Mouse (Mus musculus) midbrain, embryonic 15.5 days (tissue): ENCODE data around the gene Eprs. TPM values are rescaled to one million over a fixed set of nuclear protein-coding genes. Genes with fewer than 3 reads are reported as not detected.

ENCODE experiments used
- ATAC-seq: fragments of 200-750 bp; cut with Nextera tagmentation; replicated peaks from 2 replicates; pipeline ENCODE4 v1.8.0; 2017; ENCODE audit warnings: moderate TSS enrichment
- H3K27ac ChIP-seq: fragments of 300-500 bp; sonication (generic); 2 replicates; pipeline ENCODE4 v1.5.1; 2015; ENCODE audit warnings: mild to moderate bottlenecking, inconsistent platforms
- H3K27me3 ChIP-seq: fragments of 300-500 bp; sonication (generic); replicated peaks from 2 replicates; pipeline ENCODE4 v1.6.1; 2015; ENCODE audit warnings: inconsistent platforms
- H3K36me3 ChIP-seq: fragments of 300-500 bp; sonication (generic); replicated peaks from 2 replicates; pipeline ENCODE4 v1.6.1; 2015; ENCODE audit warnings: inconsistent platforms
- H3K4me1 ChIP-seq: fragments of 300-500 bp; sonication (generic); 2 replicates; pipeline ENCODE4 v1.6.1; 2015; ENCODE audit warnings: inconsistent platforms
- H3K4me2 ChIP-seq: fragments of 300-500 bp; sonication (generic); 2 replicates; pipeline ENCODE4 v1.6.1; 2015; ENCODE audit warnings: inconsistent platforms, mild to moderate bottlenecking, moderate library complexity
- H3K4me3 ChIP-seq: fragments of 300-500 bp; sonication (generic); 2 replicates; pipeline ENCODE4 v1.5.1; 2015; ENCODE audit warnings: mild to moderate bottlenecking, inconsistent platforms
- H3K9ac ChIP-seq: fragments of 300-500 bp; sonication (generic); 2 replicates; pipeline ENCODE4 v1.6.1; 2015; ENCODE audit warnings: mild to moderate bottlenecking, inconsistent platforms
- H3K9me3 ChIP-seq: fragments of 300-500 bp; sonication (generic); 2 replicates; pipeline ENCODE4 v1.6.1; 2016; ENCODE audit warnings: inconsistent platforms
- WGBS: fragments of 180-500 bp; shearing (Covaris S2); methylation state at CpG from one replicate; pipeline ENCODE4 v1.1.7; 2015; ENCODE audit warnings: mixed read lengths; 5-methylcytosine and 5-hydroxymethylcytosine counted together
- polyA plus RNA-seq: library from polyadenylated mRNA; unstranded; fragments of >200 nt; fragmentation: Nextera tagmentation; extraction: Ambion mirVana; gene quantifications from 2 replicates; pipeline ENCODE4 v1.2.1, GENCODE M21; 2015

The Eprs gene
- polyA plus RNA-seq, 1 experiment from 2014 or later, result 137 TPM

DNA sequence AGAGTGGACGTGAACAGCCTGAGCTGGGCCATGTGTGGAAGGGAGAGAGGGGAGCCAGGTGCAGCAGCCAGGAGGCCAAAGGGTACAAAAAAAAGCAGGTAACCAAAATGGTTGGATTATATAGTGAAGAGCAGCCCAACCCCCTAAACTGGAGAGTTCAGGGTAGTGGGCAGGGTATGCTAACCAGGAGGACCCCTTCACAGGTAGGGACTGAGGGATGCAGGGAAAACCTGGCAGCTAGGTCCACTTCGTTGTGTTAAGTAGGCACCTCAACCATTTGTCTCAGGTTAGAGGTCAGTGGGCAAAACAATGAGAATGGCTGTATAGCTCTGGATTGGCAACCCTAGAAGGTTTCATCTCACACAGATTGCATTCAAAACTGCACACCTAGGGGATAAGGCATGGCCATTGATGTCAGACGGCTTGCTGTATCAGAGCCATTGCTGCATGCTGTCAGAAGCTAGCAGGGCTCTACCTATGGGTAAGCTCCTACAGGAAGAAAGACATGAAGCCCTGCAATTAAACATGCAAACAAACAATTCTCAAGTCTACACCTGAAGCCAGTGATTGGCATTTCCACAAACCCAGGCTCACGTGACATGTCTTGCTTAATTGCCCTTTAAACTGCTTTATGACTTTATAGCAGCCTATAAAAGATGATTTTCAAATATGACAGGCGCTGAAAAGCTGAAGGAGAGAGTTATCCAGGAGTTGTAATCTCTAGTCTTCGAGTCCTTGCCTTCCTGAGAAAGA lies 68.6 kb downstream of the Eprs start:
- 81% methylated on average over 6 of the region's 6 CpGs for WGBS

DNA sequence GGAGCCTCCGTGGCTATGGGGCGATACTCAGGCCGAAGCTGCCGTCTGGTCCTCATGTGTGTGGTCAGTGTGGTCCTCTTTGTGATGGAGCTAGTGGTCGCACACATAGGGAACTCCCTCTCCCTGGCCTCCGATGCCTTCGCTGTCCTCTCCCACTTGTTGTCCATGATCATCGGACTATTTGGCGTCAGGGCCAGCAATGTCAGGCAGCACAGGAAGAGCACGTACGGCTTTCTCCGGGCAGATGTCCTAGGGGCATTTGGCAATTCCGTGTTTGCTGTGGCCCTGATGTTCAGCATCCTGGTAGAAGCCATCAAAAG lies 69.1 kb downstream of the Eprs start:
- no peak overlapping the region for H3K4me2 ChIP-seq
- no peak for ATAC-seq
- WGBS, result 86% methylated on average over 13 of the region's 13 CpGs
- H3K9ac ChIP-seq, result no peak overlapping the region
- H3K4me1 ChIP-seq, result peaks cover 2% of the 10 kb centered on the region; the same call in 1 of the 2 replicates
- H3K4me3 ChIP-seq, result no peak overlapping the region
- H3K9me3 ChIP-seq, result no peaks in the 10 kb centered on the region
- no peaks in the 10 kb centered on the region; the same call in none of the 2 replicates for H3K36me3 ChIP-seq
- H3K27me3 ChIP-seq, result no peaks in the 10 kb centered on the region
- no peak overlapping the region for H3K27ac ChIP-seq

More for the DNA sequence above, 68.6 kb downstream of the Eprs start:
- Histone ChIP-seq H3K27me3 (no peaks in the 10 kb centered on the region), H3K4me1 (no peaks in the 10 kb centered on the region; the same call in 1 of the 2 replicates), H3K36me3 (peaks cover 4% of the 10 kb centered on the region), H3K9me3 (no peaks in the 10 kb centered on the region), H3K9ac (no peak overlapping the region), H3K27ac (no peak overlapping the region), H3K4me3 (no peak overlapping the region), H3K4me2 (no peak overlapping the region)
- no peak for ATAC-seq

DNA sequence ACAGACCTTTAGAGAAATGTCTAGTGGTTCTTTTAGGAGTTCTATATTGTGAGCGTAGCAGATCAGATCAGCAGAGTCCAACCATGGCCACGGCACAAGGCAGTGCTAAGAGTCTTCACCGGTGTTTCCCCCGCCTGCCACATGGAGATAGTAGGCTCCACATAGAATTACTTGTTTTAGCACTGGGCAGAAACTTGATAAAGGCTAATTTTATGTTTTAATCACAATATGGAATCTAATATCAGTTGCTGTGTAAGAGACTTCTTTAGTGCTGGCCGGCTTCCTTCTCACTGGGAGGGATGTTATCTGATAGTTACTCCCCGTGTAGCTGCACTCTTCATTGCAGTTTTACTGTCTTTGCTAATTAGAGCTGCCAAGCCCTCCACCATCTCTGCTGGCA lies 70.3 kb downstream of the Eprs start:
- 86% methylated on average over 6 of the region's 6 CpGs for WGBS
- no peak overlapping the region for H3K27ac ChIP-seq
- H3K9me3 ChIP-seq, result no peaks in the 10 kb centered on the region
- H3K27me3 ChIP-seq, result no peaks in the 10 kb centered on the region
- no peak for ATAC-seq
- H3K9ac ChIP-seq, result no peak overlapping the region
- peaks cover 8% of the 10 kb centered on the region for H3K4me1 ChIP-seq
- H3K36me3 ChIP-seq, result no peaks in the 10 kb centered on the region; the same call in 1 of the 2 replicates
- H3K4me2 ChIP-seq, result no peak overlapping the region
- H3K4me3 ChIP-seq, result no peak overlapping the region

DNA sequence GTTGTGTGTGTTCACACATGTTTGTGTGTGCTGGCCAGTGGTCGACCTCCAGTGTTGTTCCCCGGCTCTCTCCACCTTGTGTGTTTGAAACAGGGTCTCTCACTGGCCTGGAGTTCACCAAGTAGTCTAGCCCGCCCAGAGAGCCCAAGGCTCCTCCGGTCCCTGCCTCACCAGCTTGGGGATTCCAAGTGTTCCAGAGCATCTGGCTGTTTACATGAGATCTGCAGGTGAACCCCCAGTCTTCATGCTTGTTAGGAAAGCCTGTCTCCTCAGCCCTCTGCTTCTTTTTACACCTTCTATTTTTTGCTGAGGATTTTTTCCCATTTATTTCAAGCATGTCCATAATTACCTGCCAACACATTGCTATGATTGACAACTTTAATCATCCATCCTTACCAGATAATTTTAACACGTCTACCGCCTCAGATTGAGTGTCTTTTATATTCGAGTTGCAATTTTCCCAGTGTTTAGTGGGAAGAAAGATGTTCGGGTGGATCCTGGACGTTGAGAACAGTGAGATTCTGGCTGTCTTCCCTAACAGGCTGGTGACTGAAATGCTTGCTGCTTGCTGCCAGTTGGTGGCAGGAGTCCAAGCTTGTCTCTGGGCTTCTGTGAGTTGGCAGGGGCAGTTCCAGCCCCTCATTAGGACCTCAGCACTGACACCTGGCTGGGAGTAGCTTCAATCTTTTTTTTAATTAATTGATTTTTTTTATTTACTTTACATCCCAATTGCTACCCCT lies 76.2 kb downstream of the Eprs start:
- peaks cover 10% of the 10 kb centered on the region for H3K4me1 ChIP-seq
- H3K27me3 ChIP-seq, result no peaks in the 10 kb centered on the region
- ATAC-seq, result no peak
- H3K4me3 ChIP-seq, result no peak overlapping the region
- no peak overlapping the region for H3K4me2 ChIP-seq
- H3K36me3 ChIP-seq, result no peaks in the 10 kb centered on the region
- WGBS, result 58% methylated on average over 9 of the region's 9 CpGs
- no peak overlapping the region for H3K27ac ChIP-seq
- no peaks in the 10 kb centered on the region for H3K9me3 ChIP-seq
- H3K9ac ChIP-seq, result no peak overlapping the region

DNA sequence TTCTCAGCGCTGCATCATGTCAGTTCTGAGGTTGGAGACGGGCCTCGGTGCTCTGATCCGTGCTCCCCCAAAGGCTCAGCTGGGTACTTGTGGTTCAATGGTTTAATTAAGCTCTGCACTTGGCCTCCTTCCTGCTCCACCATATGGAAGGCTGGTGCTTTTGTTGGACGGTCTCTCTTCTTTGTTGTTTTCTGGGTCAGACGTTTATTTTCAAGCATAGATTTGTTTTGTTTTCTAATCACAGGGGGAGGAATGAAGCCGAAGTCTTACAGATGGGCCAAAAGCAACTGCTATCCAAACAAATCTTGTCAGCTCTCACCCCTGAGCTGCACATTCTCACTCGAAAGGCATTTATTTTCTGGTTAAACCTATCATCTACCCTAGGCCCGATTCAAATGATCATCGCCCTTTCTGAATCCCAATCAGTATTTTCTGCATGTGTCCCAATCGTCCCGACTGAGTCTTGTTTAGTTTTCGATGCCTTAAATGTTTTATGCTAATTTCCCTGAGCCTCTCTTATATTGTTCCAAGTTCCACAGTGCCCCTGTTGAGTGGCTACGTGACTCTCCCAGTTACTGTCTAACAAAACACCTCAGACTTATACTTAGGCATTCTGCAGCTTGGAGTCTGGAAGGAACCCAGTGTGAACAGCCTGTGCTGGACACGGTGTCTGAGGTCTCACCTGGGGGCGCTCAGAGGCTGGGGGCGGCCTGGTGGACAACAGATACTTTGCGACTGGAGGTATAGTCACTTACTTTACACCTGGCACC lies 79.0 kb downstream of the Eprs start:
- Histone ChIP-seq H3K9ac (no peak overlapping the region), H3K27me3 (no peaks in the 10 kb centered on the region), H3K36me3 (no peaks in the 10 kb centered on the region), H3K4me2 (no peak overlapping the region), H3K27ac (peak overlapping the region; percentile 49), H3K4me3 (no peak overlapping the region), H3K9me3 (no peaks in the 10 kb centered on the region), H3K4me1 (peaks cover 8% of the 10 kb centered on the region; the same call in 1 of the 2 replicates)
- ATAC-seq, result peak; percentile 76
- WGBS, result 51% methylated on average over 18 of the region's 18 CpGs

DNA sequence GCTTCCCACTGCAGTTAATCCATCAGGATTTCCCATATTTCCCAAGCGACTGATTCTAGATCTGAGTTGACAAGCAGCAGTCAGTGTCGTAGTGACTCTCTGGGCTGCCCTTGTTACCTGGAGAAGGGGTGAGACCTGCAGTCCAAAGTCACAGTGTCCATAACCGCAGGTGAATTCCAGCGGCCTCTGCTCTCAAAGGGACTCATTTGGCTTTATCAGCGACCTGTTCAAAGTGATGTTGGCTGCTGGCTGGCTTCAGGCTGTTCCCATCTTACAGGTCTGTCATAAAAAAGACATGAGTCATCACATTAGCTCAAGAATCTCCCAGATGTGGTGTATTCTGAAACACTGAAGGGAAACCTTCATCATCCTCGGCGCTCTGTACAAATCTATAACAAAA lies 86.1 kb downstream of the Eprs start:
- Histone ChIP-seq H3K27ac (no peak overlapping the region), H3K36me3 (no peaks in the 10 kb centered on the region), H3K27me3 (no peaks in the 10 kb centered on the region), H3K4me1 (no peaks in the 10 kb centered on the region), H3K4me2 (no peak overlapping the region), H3K9ac (no peak overlapping the region), H3K4me3 (no peak overlapping the region), H3K9me3 (no peaks in the 10 kb centered on the region)
- no peak for ATAC-seq
- 93% methylated on average over 7 of the region's 7 CpGs for WGBS

DNA sequence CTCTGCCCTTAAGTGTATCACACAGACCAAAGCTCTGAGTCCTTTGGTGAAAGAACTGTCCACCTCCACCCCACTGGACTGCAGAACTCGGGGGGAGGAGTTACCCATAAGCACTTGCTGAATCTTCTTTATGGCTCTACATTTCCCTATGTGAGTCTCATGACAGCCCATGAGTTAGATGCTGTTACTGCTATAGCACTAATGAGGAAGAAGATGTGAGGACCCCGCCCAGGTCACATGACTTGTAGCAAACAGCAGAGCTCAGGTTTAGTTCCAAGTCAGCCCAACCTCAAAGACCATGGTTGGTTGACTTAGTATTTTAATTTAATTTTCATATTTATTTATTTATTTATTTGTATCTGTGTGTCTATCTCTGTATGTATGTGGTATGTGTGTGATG lies 86.9 kb downstream of the Eprs start:
- Histone ChIP-seq H3K4me1 (peaks cover 4% of the 10 kb centered on the region; the same call in 1 of the 2 replicates), H3K4me2 (no peak overlapping the region), H3K4me3 (no peak overlapping the region), H3K36me3 (no peaks in the 10 kb centered on the region), H3K27me3 (no peaks in the 10 kb centered on the region), H3K9me3 (no peaks in the 10 kb centered on the region), H3K27ac (no peak overlapping the region), H3K9ac (no peak overlapping the region)
- WGBS, result 77% methylated on average over 2 of the region's 2 CpGs
- no peak for ATAC-seq

DNA sequence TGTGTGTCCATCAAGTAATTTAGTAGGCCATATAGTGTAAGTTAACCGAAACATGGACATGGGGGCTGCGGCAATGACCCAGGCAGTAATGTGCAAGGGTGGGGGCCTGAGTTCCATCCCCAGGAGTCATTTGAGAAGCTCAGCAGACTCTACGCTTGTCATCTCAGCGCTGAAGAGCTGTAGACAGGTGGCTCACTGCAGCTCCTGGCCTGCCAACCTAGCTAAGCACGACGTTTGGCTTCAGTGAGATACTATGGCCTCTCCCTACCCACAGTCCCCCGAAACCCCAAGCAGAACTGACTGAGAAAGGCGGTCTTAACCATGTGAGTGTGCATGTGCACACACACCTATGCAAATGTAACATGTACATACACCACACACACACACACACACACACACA lies 88.2 kb downstream of the Eprs start:
- ATAC-seq, result no peak
- no peak overlapping the region for H3K4me2 ChIP-seq
- H3K9me3 ChIP-seq, result no peaks in the 10 kb centered on the region
- no peaks in the 10 kb centered on the region for H3K36me3 ChIP-seq
- WGBS, result 80% methylated on average over 8 of the region's 8 CpGs
- H3K27ac ChIP-seq, result no peak overlapping the region
- H3K9ac ChIP-seq, result no peak overlapping the region
- no peak overlapping the region for H3K4me3 ChIP-seq
- H3K27me3 ChIP-seq, result peaks cover 3% of the 10 kb centered on the region; the same call in 1 of the 2 replicates
- H3K4me1 ChIP-seq, result peaks cover 7% of the 10 kb centered on the region; the same call in 1 of the 2 replicates

DNA sequence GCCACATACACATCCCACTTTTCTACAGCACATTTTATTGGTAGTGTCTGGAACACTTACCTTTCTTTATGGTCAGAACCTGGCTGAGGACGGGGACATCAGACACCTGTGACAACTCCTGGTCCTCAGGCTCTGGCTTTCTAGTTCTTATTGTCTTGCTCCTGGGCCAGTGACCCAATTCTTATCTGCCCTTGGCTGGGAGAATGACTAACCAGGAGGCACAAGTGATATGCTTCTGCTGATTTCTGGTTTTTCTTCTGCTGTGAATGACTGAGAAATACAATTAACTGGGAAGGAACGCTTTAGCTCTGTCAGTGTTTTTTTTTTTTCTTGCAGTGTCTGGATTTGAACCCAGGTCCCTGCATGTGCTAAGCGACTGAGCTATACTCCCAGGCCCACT lies 88.7 kb downstream of the Eprs start:
- Histone ChIP-seq H3K9me3 (no peaks in the 10 kb centered on the region), H3K27ac (no peak overlapping the region), H3K27me3 (peaks cover 7% of the 10 kb centered on the region; the same call in 1 of the 2 replicates), H3K4me2 (no peak overlapping the region), H3K9ac (no peak overlapping the region), H3K4me3 (no peak overlapping the region), H3K4me1 (peaks cover 9% of the 10 kb centered on the region; the same call in 1 of the 2 replicates), H3K36me3 (no peaks in the 10 kb centered on the region)
- no peak for ATAC-seq
- 94% methylated on average over 3 of the region's 3 CpGs for WGBS

DNA sequence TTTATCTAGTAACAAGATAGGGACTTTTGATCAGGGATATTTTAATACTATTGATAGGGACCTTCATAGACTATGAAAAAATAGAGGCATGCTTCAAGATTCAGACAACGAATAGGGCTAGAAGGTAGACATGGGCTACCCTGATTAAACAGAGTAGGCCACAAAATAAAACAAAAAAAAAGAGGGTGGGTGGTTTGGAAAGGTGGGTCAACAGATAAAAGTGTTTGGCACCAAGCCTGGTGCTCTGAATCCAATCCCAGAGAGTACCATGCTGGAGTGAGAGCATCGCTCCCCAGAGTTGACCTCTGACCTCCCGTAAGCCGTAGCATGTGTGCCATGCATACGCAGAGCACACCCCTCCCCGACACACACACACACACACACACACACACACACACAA lies 89.6 kb downstream of the Eprs start:
- 94% methylated on average over 6 of the region's 6 CpGs for WGBS
- ATAC-seq, result no peak
- H3K4me1 ChIP-seq, result peaks cover 9% of the 10 kb centered on the region; the same call in 1 of the 2 replicates
- no peak overlapping the region for H3K4me2 ChIP-seq
- peaks cover 12% of the 10 kb centered on the region; the same call in 1 of the 2 replicates for H3K27me3 ChIP-seq
- H3K9me3 ChIP-seq, result no peaks in the 10 kb centered on the region
- H3K9ac ChIP-seq, result no peak overlapping the region
- H3K36me3 ChIP-seq, result no peaks in the 10 kb centered on the region
- no peak overlapping the region for H3K27ac ChIP-seq
- H3K4me3 ChIP-seq, result no peak overlapping the region

DNA sequence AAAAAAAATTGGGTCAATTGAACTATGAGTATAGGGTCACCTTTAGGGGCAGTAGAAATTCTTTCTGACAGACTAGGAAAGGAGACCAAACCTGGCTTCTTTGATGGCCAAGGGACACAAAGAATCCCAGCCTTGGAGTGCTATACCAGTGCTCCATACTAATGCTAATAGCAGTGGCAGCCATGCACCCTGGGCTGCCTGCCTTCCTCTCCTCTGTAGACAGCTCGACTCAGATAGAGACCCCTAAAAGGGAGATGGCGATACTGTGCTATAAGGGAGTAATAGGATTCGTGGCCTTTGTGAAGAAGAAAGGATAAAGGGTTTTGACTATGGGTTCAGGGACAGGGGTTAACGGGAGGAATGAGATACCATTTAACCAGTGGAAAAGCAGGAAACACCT lies 91.3 kb downstream of the Eprs start:
- Histone ChIP-seq H3K4me2 (peak overlapping the region; percentile 88), H3K27ac (no peak overlapping the region)
- peak; percentile 49; the same call in 1 of the 2 replicates for ATAC-seq

DNA sequence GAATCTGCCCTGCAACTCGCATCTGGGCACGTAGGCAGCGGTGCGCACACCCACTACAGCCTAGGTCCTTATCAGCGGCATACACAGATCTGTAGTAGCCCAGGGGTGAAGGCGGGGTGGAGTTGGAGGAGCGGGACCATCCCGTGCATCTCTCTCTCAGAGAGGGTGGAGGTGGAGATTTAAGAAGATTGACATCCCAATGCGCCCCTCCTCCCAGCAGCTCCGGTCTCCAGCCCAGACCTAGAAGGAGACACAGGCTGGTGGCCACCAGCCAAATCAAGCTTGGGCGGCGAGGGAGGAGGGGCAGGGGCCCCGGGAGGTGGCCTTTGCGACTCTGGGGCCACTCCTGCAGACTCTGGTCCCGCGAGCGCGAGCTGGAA lies 91.7 kb downstream of the Eprs start, which contains the start of gene Slc30a10:
Slc30a10 (plus strand) TSS at position 274 of the 380 bp plus-strand sequence.
- no peaks in the 10 kb centered on the region for H3K9me3 ChIP-seq
- peak within 1 kb of the TSS; percentile 54 for H3K4me3 ChIP-seq
- H3K36me3 ChIP-seq, result no peaks in the 10 kb centered on the region
- ATAC-seq, result peak; percentile 85
- H3K9ac ChIP-seq, result peak within 1 kb of the TSS; percentile 66
- peaks cover 9% of the 10 kb centered on the region; the same call in 1 of the 2 replicates for H3K4me1 ChIP-seq
- H3K4me2 ChIP-seq, result peak within 1 kb of the TSS; percentile 88
- peaks cover 12% of the 10 kb centered on the region; the same call in 1 of the 2 replicates for H3K27me3 ChIP-seq
- H3K27ac ChIP-seq, result peak within 1 kb of the TSS; percentile 59
- 2% methylated on average over 18 of the region's 18 CpGs for WGBS

More for the DNA sequence above, 91.3 kb downstream of the Eprs start:
- Histone ChIP-seq H3K36me3 (no peaks in the 10 kb centered on the region), H3K9me3 (no peaks in the 10 kb centered on the region), H3K9ac (peak overlapping the region; percentile 66; the same call in 1 of the 2 replicates), H3K27me3 (peaks cover 12% of the 10 kb centered on the region; the same call in 1 of the 2 replicates), H3K4me3 (peak overlapping the region; percentile 54), H3K4me1 (peaks cover 9% of the 10 kb centered on the region; the same call in 1 of the 2 replicates)
- WGBS, result 34% methylated on average over 4 of the region's 4 CpGs
